Mouse (Mus musculus): ENCODE results near the gene Golga1. TPM values are rescaled to one million over a fixed set of nuclear protein-coding genes. Genes with fewer than 3 reads are reported as not detected.
"Not testable (repeated sequence)": the region's sequence is repeated elsewhere in the genome, so short reads cannot be mapped to it uniquely, and the experiment has no call there.

The Golga1 gene
- polyA plus RNA-seq, 1 experiment from 2014 or later = 38.2 TPM

DNA sequence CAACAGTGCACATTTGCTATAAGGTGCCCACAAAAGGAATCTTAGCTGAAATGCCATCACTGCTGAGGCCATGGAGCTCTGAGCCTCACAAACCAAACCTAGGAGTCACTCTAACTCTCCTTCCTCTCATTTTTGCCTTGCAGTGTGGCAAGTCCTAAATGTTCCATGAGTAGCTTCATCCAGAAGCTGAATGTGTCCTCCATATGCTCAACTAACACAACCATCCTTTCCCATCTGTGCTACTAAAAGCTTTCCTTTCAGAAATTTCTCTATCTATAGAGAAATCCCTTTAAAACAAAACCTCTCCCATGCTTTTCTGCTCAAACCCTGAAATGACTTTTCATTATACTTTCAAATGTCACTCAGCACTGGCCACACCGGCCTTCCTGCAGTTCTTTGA, 33.7 kb downstream of the Golga1 start:
- H3K9me3 ChIP-seq = no peaks in the 10 kb centered on the region
- no peak overlapping the region for H3K4me2 ChIP-seq
- no peak for ATAC-seq (replicated peaks)
- H3K4me1 ChIP-seq = no peaks in the 10 kb centered on the region
- H3K36me3 ChIP-seq (replicated peaks) = peaks cover 58% of the 10 kb centered on the region
- no peak overlapping the region for H3K4me3 ChIP-seq
- no peak overlapping the region for H3K9ac ChIP-seq
- no peaks in the 10 kb centered on the region for H3K27me3 ChIP-seq (replicated peaks)
- no peak overlapping the region for H3K27ac ChIP-seq
- 87% methylated on average over 1 of the region's 1 CpGs for WGBS

- no peak overlapping the region for H3K27ac ChIP-seq
- no peak overlapping the region for H3K4me2 ChIP-seq
- no peaks in the 10 kb centered on the region for H3K9me3 ChIP-seq
- H3K4me1 ChIP-seq = no peaks in the 10 kb centered on the region
- ATAC-seq (replicated peaks) = no peak
- 91% methylated on average over 1 of the region's 1 CpGs for WGBS
- H3K27me3 ChIP-seq (replicated peaks) = no peaks in the 10 kb centered on the region
- H3K4me3 ChIP-seq = no peak overlapping the region
- no peak overlapping the region for H3K9ac ChIP-seq
- H3K36me3 ChIP-seq (replicated peaks) = peaks cover 71% of the 10 kb centered on the region
Observed at GRCm38 (mm10) chr2:39020004-39020403, 45.3 kb downstream of the Golga1 start.

- no peak overlapping the region for H3K9ac ChIP-seq
- WGBS = 83% methylated on average over 3 of the region's 3 CpGs
- H3K27me3 ChIP-seq (replicated peaks) = no peaks in the 10 kb centered on the region
- H3K27ac ChIP-seq = no peak overlapping the region
- no peak for ATAC-seq (replicated peaks)
- peaks cover 67% of the 10 kb centered on the region for H3K36me3 ChIP-seq (replicated peaks)
- peaks cover 1% of the 10 kb centered on the region; the same call in 1 of the 2 replicates for H3K4me1 ChIP-seq
- no peak overlapping the region for H3K4me2 ChIP-seq
- H3K4me3 ChIP-seq = no peak overlapping the region
- H3K9me3 ChIP-seq = no peaks in the 10 kb centered on the region
Observed at GRCm38 (mm10) chr2:39016581-39016980, 48.8 kb downstream of the Golga1 start.

DNA sequence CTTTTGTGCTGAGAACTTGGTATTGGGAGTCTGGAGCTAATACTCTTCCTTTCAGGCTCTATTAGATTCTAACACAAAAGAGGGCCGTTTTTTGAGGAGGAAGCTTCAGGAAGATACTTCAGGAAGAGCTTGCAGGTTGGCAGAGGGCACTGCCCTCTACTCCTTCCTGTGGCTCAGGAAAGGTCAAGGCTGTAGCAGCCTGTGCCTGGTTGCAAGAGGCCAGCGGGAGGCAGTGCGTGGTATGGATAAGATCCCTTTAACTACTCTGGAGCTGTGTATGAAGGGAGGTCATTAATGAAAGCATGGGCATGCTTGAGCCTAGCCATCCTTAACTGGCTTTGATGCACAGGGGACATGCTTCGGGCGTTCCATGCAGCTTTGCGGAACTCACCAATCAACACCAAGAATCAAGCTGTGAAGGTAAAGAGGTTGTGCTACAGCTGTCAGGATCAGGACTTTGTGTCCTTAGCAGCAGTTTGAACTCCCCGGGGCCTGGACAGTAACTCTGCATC, 52.5 kb downstream of the Golga1 start:
- Histone ChIP-seq H3K4me1 (peaks cover 26% of the 10 kb centered on the region), H3K9ac (no peak overlapping the region), H3K9me3 (no peaks in the 10 kb centered on the region), H3K27ac (no peak overlapping the region), H3K36me3 (replicated peaks) (peaks cover 41% of the 10 kb centered on the region), H3K4me2 (no peak overlapping the region), H3K27me3 (replicated peaks) (no peaks in the 10 kb centered on the region), H3K4me3 (no peak overlapping the region)
- no peak for ATAC-seq (replicated peaks)
- WGBS = 81% methylated on average over 7 of the region's 7 CpGs

- Histone ChIP-seq H3K4me3 (no peak overlapping the region), H3K9ac (no peak overlapping the region), H3K27me3 (replicated peaks) (no peaks in the 10 kb centered on the region), H3K9me3 (no peaks in the 10 kb centered on the region), H3K36me3 (replicated peaks) (peaks cover 35% of the 10 kb centered on the region), H3K4me2 (no peak overlapping the region), H3K27ac (no peak overlapping the region), H3K4me1 (peaks cover 32% of the 10 kb centered on the region)
- no peak for ATAC-seq (replicated peaks)
- 84% methylated on average over 3 of the region's 3 CpGs for WGBS
Observed at GRCm38 (mm10) chr2:39011971-39012370, 53.4 kb downstream of the Golga1 start.

- Histone ChIP-seq H3K9ac (no peak overlapping the region), H3K4me2 (no peak overlapping the region), H3K9me3 (no peaks in the 10 kb centered on the region), H3K36me3 (replicated peaks) (peaks cover 29% of the 10 kb centered on the region), H3K4me1 (peaks cover 39% of the 10 kb centered on the region), H3K27me3 (replicated peaks) (no peaks in the 10 kb centered on the region), H3K4me3 (no peak overlapping the region), H3K27ac (no peak overlapping the region)
- no peak for ATAC-seq (replicated peaks)
Observed at GRCm38 (mm10) chr2:39011264-39011663, 54.1 kb downstream of the Golga1 start.

DNA sequence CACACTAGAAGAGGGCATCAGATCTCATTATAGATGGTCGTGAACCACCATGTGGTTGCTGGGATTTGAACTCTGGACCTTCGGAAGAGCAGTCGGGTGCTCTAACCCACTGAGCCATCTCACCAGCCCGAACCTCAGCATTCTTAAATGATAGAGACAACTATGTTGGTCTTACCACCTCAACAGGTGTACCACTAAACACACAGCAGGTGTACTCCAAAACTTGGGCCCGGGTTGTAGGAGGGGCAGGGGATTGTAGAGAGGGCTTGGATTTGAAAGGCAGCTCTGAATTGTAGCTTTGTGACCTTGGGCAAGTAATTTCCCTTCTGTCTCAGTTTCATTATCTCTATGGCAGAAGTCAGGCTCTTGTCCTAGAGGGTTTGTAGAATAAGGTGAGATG, 55.2 kb downstream of the Golga1 start:
- WGBS = 94% methylated on average over 5 of the region's 5 CpGs

GRCm38 (mm10) chr2:39008954-39009365, 56.4 kb downstream of the Golga1 start:
- peak overlapping the region; percentile 78 for H3K4me3 ChIP-seq
- H3K9me3 ChIP-seq = no peaks in the 10 kb centered on the region
- H3K36me3 ChIP-seq (replicated peaks) = peaks cover 8% of the 10 kb centered on the region
- 30% methylated on average over 3 of the region's 3 CpGs for WGBS
- H3K4me2 ChIP-seq = peak overlapping the region; percentile 63
- ATAC-seq (replicated peaks) = no peak
- H3K27me3 ChIP-seq (replicated peaks) = no peaks in the 10 kb centered on the region
- H3K9ac ChIP-seq = peak overlapping the region; percentile 85
- H3K27ac ChIP-seq = peak overlapping the region; percentile 91; the same call in 1 of the 2 replicates
- peaks cover 51% of the 10 kb centered on the region for H3K4me1 ChIP-seq

More for the DNA sequence above, 55.2 kb downstream of the Golga1 start:
- not testable (repeated sequence) for H3K4me2 ChIP-seq; H3K9me3 ChIP-seq; ATAC-seq (replicated peaks); H3K9ac ChIP-seq; H3K4me3 ChIP-seq; H3K27me3 ChIP-seq (replicated peaks); H3K27ac ChIP-seq
- Histone ChIP-seq H3K4me1 (peaks cover 46% of the 10 kb centered on the region), H3K36me3 (replicated peaks) (peaks cover 20% of the 10 kb centered on the region)

- Histone ChIP-seq H3K4me1 (peaks cover 56% of the 10 kb centered on the region), H3K9ac (peak overlapping the region; percentile 85), H3K4me2 (peak overlapping the region; percentile 63), H3K9me3 (no peaks in the 10 kb centered on the region), H3K36me3 (replicated peaks) (0 out of 2 replicates have a peak, but pooled peaks cover 4% of the 10 kb centered on the region), H3K27me3 (replicated peaks) (no peaks in the 10 kb centered on the region), H3K4me3 (peak overlapping the region; percentile 78), H3K27ac (peak overlapping the region; percentile 91)
- peak; percentile 55 for ATAC-seq (replicated peaks)
- under 1% methylated on average over 25 of the region's 25 CpGs for WGBS
Observed at GRCm38 (mm10) chr2:39008350-39008851, 56.9 kb downstream of the Golga1 start.

- WGBS = under 1% methylated on average over 44 of the region's 44 CpGs
- peaks cover under 1% of the 10 kb centered on the region; the same call in 1 of the 2 replicates for H3K36me3 ChIP-seq (replicated peaks)
- H3K4me1 ChIP-seq = peaks cover 61% of the 10 kb centered on the region
- ATAC-seq (replicated peaks) = peak; percentile 89
- no peaks in the 10 kb centered on the region for H3K9me3 ChIP-seq
- peak overlapping the region; percentile 63 for H3K4me2 ChIP-seq
- peak overlapping the region; percentile 85 for H3K9ac ChIP-seq
- no peaks in the 10 kb centered on the region for H3K27me3 ChIP-seq (replicated peaks)
- H3K4me3 ChIP-seq = peak overlapping the region; percentile 78
- peak overlapping the region; percentile 91 for H3K27ac ChIP-seq
Observed at GRCm38 (mm10) chr2:39007865-39008264, 57.5 kb downstream of the Golga1 start.

GRCm38 (mm10) chr2:39006149-39006730, 59.1 kb downstream of the Golga1 start:
- Histone ChIP-seq H3K9ac (no peak overlapping the region), H3K27me3 (replicated peaks) (no peaks in the 10 kb centered on the region), H3K27ac (no peak overlapping the region), H3K36me3 (replicated peaks) (peaks cover 11% of the 10 kb centered on the region), H3K9me3 (no peaks in the 10 kb centered on the region), H3K4me1 (peaks cover 62% of the 10 kb centered on the region), H3K4me3 (peak overlapping the region; percentile 86), H3K4me2 (peak overlapping the region; percentile 89)
- ATAC-seq (replicated peaks) = no peak
- WGBS = 92% methylated on average over 14 of the region's 14 CpGs

DNA sequence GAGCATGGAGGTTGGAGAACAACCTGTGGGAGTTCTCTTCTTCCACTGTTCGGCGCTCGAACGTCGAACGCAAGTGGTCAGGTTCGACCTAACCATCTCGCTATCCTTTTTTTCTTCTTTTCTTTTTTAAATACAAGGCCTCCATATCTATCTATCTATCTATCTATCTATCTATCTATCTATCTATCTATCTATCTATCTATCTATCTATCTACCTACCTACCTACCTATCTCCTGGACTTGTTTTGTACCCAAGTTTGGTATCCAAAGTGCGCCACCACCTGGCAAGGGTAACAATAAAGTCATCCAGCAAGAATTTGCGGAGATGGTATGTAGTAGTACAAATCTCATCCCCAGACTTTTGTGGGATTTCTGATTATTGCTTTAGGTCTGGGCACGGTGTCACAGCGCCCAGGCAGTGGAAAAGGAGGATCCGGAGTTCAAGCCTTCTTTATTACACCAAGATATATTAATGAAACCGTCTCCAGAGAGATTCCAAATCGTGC, 59.7 kb downstream of the Golga1 start, which contains the start of gene Rpl35:
TSS of gene Rpl35 (minus strand) at position 51 of the 506 bp plus-strand sequence.
- no peak for ATAC-seq (replicated peaks)
- Histone ChIP-seq H3K4me3 (peak within 1 kb of the TSS; percentile 86), H3K4me1 (peaks cover 56% of the 10 kb centered on the region), H3K9me3 (no peaks in the 10 kb centered on the region), H3K9ac (peak within 1 kb of the TSS; percentile 88), H3K36me3 (replicated peaks) (peaks cover 17% of the 10 kb centered on the region), H3K4me2 (peak within 1 kb of the TSS; percentile 89), H3K27me3 (replicated peaks) (no peaks in the 10 kb centered on the region), H3K27ac (peak within 1 kb of the TSS; percentile 89)
- WGBS = 12% methylated on average over 15 of the region's 15 CpGs

All from midbrain, embryonic 15.5 days (tissue).